Mouse (Mus musculus) retina, embryonic 14.5 days (tissue): ENCODE data around the gene Egfr.

Source experiments
- DNase-seq: peaks from one replicate; pipeline ENCODE4 v3.0.0-alpha.2; 2015; ENCODE audit warnings: low spot score

Gene Egfr

GRCm38 (mm10) chr11:16776967-16777366 is 25.0 kb downstream of the Egfr start:
- no peak for DNase-seq

DNA sequence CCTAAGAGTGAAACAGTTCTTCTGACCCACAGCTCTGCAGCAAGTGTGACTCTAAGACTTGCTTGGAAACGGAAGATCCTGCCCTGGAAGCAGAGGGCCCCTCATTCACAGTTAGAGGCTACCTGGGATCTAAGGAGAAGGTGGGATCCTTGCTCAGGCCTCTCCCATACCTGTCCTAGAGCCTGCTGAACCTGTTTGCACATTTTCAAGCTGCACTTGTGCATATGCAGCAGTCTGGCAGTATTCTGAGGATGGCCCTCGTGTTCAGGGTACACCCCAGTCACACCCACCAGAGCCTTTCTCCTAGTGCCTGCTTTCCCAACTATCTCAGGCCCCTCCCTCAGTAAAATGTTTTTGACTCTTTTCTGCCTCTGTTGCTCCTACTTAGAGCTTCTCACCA is 29.6 kb downstream of the Egfr start:
- DNase-seq = no peak

DNA sequence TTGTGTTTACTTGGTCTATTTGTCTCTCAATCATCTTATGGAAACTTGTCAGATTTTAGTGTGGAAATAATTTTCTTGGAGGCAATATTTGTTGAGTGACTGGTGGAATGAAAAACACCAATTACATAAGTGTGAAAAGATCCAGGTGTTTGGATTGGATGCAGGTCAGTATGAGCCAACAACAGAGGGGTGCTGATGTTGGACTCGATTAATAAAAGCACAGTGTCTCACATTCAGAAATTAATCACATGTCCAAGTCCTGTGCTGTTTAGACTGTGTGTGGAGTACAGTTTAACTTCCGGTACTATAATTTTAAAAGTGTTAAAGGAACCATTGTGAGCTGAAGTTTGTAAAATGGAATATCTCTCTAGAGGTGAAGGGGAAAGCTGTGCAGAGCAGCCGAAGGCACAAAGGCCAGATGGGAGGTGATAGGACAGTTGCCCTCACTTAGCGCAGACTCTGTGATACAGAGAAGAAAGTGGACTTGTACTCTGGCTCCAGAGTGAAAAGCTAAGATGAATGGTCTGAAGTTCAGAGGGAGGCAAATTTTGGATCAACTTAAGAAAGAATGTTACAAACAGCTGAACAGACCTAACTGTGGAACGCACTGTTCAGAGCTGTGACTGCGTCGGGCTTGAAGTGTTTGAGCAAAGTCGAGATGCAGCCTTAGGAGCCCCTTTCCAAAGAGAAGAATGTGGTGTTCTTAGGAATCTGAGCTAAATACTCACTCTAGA is 32.1 kb downstream of the Egfr start:
- no peak for DNase-seq

- no peak for DNase-seq
Measured at GRCm38 (mm10) chr11:16792638-16793585, 40.9 kb downstream of the Egfr start.

DNA sequence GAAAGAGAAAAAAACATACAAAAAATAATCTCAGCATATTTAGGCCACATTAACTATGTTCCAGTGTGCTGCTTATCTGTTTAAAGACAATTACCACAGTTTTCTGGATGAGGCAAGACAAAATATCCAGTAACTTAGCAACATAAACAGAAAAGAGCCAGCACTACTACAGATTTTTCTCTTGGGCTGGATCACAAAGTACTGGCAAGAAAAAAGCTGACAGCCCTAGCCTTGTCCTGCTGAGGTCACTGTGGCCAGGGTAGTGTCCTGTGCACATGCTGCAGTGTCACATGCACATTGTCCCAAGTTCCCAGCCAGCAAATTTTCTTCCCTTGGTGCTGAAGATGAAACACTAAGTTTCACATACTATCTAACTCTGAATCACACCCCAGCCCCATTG is 43.0 kb downstream of the Egfr start:
- no peak for DNase-seq

GRCm38 (mm10) chr11:16795513-16795912 is 43.5 kb downstream of the Egfr start:
- no peak for DNase-seq

- DNase-seq = no peak
Measured at GRCm38 (mm10) chr11:16797456-16797855, 45.5 kb downstream of the Egfr start.

GRCm38 (mm10) chr11:16798136-16798535 is 46.1 kb downstream of the Egfr start:
- DNase-seq = peak; percentile 61

- no peak for DNase-seq
Measured at GRCm38 (mm10) chr11:16800507-16800906, 48.5 kb downstream of the Egfr start.

DNA sequence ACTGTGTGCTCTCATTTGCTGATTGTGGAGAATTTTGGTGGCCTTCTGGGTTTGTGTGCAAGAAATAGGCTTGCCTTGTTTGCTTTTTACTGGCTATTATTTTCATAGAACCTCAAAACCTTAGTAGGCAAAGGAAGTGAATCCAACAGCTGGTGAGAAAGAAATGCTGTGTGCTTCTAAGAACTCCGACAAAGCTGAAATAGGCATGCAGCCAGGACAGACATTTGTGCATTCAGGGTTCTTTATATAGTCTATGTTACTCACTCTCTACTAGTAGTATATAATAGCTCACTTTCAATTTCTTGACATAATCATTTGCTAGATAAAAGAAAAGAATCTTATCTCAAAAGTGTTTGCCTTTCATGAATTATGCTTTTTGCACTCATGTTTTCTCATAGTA is 50.7 kb downstream of the Egfr start:
- DNase-seq = no peak

- DNase-seq = no peak
Measured at GRCm38 (mm10) chr11:16804016-16804415, 52.0 kb downstream of the Egfr start.

DNA sequence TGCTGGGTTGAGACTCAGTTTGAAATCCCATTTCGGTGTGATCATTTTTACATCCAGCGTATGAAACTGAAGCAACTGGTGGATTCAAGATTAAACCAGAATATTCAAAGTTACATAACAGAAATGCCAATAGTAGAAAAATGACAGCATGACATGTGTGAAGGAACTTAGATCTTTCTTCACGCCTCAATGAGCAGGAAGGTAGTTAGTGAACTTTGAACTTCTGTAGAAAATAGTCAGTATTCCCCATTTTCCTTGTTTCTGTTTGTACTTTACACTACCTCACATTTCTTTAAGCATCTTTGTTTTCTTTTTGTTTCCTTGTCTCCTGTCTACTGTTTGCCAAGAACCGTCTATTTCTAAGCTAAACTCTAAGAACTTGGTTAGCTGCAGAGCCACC is 53.9 kb downstream of the Egfr start:
- no peak for DNase-seq

DNA sequence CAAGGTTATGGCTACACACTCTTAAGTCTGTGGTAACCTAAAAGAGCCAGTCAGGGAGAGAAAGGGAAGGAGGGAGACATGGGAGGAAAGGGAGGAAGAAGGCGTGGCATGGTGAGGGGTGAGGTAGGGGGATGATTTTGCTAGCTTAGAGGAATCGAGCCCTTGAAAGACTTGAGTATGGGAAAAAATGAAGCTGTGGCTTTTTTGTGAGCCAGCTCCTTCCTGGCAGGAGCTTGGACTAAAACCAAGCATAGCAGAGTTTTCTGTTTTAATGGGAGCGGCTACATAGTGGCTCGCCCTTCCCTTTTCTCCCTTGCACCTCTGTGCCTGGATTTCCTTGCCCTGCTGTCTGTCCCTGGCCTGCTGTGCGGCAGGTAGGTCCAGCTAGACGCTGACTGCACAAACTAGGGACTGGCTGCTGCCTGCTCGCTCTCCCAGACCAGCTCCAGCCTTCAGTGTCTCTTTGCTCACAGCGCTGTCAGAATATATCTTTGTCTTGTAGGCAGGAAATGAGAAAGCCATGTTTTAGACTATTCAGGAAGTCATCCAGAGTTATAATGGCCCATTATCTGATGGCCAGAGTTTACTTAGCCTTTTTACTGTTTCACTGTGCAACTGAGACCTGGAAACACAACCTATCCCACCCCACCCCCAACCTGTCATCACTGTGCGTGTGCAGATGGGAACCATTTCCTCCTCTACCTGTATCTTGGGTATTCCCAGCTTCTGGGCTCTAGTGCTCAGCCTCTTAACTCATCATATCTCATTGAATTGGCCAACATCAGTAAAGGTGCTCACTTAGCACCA is 57.4 kb downstream of the Egfr start:
- no peak for DNase-seq

- DNase-seq = no peak
Measured at GRCm38 (mm10) chr11:16810086-16810485, 58.1 kb downstream of the Egfr start.

GRCm38 (mm10) chr11:16813298-16813697 is 61.3 kb downstream of the Egfr start:
- DNase-seq = no peak

- DNase-seq = no peak
Measured at GRCm38 (mm10) chr11:16816414-16816813, 64.4 kb downstream of the Egfr start.

- no peak for DNase-seq
Measured at GRCm38 (mm10) chr11:16817336-16818034, 65.5 kb downstream of the Egfr start.

- DNase-seq = no peak
Measured at GRCm38 (mm10) chr11:16819424-16819823, 67.4 kb downstream of the Egfr start.

DNA sequence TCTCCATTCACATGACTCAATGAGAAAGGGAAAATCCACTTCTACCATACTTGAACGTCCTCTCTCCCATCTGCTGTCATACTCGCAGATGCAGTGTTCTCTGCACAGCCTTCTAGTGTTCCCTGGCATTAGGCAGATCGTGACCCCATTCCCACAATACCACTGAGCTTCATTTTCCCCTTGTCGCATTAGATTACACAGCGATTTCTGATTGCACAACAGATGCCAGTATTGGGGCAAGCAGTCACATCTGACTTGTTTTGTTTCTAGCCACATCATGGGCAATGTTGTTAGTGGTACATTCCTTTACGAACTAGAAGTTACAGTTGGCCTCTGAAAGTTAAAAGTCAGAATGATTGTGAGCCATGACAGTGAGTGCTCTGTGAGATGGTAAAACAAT is 68.1 kb downstream of the Egfr start:
- peak; percentile 81 for DNase-seq

DNA sequence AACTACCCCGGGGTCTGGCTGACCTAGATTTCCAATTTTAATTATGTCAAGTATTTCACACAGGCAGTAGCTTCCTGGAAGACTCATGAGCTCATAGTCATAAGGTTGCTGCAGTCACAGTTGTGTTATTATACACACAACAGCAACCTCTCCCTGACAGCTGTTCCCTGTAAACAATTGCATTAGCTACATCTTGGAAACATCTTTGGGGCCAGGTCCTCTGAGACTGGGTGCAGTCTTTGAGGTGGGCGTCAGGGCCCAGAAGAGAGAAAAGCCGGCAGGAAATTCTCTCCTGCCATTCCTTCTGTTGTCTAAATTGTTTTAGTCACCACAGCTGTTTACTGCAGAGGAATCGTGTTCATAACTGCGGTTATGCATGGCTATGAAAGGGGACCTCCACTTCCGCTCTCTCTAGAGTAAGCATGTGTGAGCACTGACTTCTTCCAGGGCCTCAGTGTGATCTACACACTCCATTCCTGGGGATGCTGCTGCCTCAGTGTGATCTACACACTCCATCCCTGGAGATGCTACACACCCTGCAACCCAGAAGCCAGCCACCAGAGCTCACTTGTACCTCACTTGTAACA is 69.8 kb downstream of the Egfr start:
- no peak for DNase-seq

DNA sequence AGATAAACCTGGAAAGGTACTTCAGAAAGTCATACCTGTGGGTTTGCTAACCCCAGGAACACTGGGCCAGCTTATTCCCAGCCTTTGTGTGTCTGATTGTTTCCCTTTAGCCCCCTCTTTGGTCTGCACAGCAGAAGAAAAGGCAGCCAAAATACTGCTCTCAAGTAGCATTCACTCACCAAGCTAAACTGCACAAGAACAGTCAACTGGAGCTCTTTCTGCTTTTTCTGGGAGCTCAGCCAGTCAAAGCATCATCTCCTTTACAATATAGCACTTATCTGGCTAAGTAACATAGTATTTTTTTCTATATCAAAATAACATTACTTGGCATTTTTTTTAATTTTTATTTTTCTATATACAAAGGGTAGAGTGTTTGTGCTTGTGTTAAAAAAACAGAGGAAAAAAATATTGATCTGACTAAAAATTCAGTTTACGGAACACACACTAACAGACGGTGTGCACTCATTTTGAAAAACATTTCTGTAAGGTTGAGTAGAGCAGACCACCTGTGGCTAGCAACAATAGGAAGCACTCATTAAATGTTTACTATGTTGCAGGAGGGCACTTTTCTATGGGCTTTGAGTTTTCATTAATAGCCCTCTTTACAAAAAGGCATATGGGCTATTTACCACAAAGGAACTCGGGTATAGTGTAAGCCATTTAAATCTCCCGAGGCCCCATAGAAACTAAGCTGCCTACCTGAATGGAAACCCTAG is 72.0 kb downstream of the Egfr start:
- peak; percentile 71 for DNase-seq
